Mouse (Mus musculus) intestine, postnatal 0 days (tissue): ENCODE results near the gene Camkmt. TPM values are rescaled to one million over a fixed set of nuclear protein-coding genes. Genes with fewer than 3 reads are reported as not detected.

Experiments used
- ATAC-seq: fragments of 200-750 bp; cut with Nextera tagmentation; 2 replicates; pipeline ENCODE4 v1.8.0; 2017; ENCODE audit warnings: mild to moderate bottlenecking, moderate TSS enrichment, moderate library complexity
- H3K27ac ChIP-seq: fragments of 300-500 bp; sonication (generic); 2 replicates; pipeline ENCODE4 v1.5.1; 2014; ENCODE audit warnings: mild to moderate bottlenecking, low read depth, low read length, moderate library complexity
- H3K27me3 ChIP-seq: fragments of 300-500 bp; sonication (generic); replicated peaks from 2 replicates; pipeline ENCODE4 v1.6.1; 2014; ENCODE audit warnings: low read length, mixed read lengths; ENCODE audit not compliant: control insufficient read depth, insufficient read depth
- H3K36me3 ChIP-seq: fragments of 300-500 bp; sonication (generic); 2 replicates; pipeline ENCODE4 v1.6.1; 2014; ENCODE audit warnings: mild to moderate bottlenecking, moderate library complexity; ENCODE audit not compliant: control insufficient read depth, insufficient read depth
- H3K4me1 ChIP-seq: fragments of 300-500 bp; sonication (generic); replicated peaks from 2 replicates; pipeline ENCODE4 v1.6.1; 2014; ENCODE audit warnings: antibody characterized with exemption, low read length, mixed read lengths; ENCODE audit not compliant: control insufficient read depth, insufficient read depth
- H3K4me2 ChIP-seq: fragments of 300-500 bp; sonication (generic); replicated peaks from 2 replicates; pipeline ENCODE4 v1.6.1; 2014; ENCODE audit warnings: low read depth, mild to moderate bottlenecking, moderate library complexity
- H3K4me3 ChIP-seq: fragments of 300-500 bp; sonication (generic); 2 replicates; pipeline ENCODE4 v1.5.1; 2014; ENCODE audit warnings: low read depth, low read length
- H3K9ac ChIP-seq: fragments of 300-500 bp; sonication (generic); 2 replicates; pipeline ENCODE4 v1.6.1; 2014; ENCODE audit warnings: mild to moderate bottlenecking, low read depth, low read length
- H3K9me3 ChIP-seq: fragments of 300-500 bp; sonication (generic); 2 replicates; pipeline ENCODE4 v1.6.1; 2016; ENCODE audit warnings: mixed run types; ENCODE audit not compliant: control insufficient read depth
- CTCF ChIP-seq: sonication (generic); IDR thresholded peaks from 2 replicates; pipeline ENCODE4 v1.5.1; 2016; ENCODE audit warnings: low read depth, mild to moderate bottlenecking, control low read depth, antibody characterized with exemption, moderate library complexity
- WGBS: fragments of 180-500 bp; shearing (Covaris S2); extraction: QIAGEN DNeasy Blood & Tissue Kit; methylation state at CpG from one replicate; pipeline ENCODE4 v1.1.7; 2014; 5-methylcytosine and 5-hydroxymethylcytosine counted together
- polyA plus RNA-seq: library from polyadenylated mRNA; unstranded; fragments of >200 nt; fragmentation: Nextera tagmentation; extraction: Ambion mirVana; gene quantifications from 2 replicates; pipeline ENCODE4 v1.2.1, GENCODE M21; 2015

The Camkmt gene
- polyA plus RNA-seq, 1 experiment from 2014 or later: 7.7 TPM

DNA sequence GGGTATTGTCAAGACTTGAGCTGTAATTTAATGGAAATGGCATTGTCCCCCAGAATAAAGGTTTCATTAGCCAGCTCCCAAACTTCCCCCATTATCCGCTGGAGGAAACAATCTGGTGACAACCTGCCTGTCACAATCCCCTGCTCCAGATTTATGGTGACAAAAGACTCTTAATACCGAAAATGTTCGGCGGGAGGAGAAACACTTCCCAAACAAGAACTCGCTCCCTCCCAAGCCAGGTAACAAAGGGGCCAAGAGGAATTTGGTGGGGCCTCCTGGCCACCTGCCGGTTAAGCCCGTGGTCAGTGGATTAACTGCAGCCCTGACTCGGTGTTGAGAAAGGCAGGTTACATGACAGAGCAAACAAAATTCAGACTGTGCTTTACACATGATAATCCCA is 383.5 kb downstream of the Camkmt start:
- no peak for ATAC-seq
- no peak for TF ChIP-seq CTCF

DNA sequence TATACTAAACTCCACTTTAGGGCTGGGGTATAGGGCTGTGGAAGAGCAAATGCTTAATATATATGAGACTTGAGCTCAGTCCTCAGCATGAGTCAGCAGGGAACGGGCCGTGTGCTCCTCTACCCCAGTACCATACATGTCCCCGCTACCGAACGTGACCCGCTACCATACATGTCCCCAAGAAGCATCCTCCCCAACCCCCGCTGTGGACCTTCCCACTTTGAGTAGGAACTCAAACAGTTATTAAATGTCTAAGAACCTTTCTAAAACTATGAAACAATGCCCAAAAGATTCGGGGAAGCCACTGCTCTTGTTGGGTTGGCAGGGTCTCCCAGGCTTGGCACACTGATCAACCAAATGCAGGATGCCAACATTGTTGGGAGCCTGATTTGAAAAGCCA is 390.9 kb downstream of the Camkmt start:
- no peak overlapping the region for H3K4me3 ChIP-seq
- no peak for ATAC-seq
- no peak overlapping the region for H3K4me2 ChIP-seq
- H3K4me1 ChIP-seq: no peaks in the 10 kb centered on the region; the same call in 1 of the 2 replicates
- WGBS: 87% methylated on average over 8 of the region's 8 CpGs
- H3K9ac ChIP-seq: no peak overlapping the region
- H3K36me3 ChIP-seq: no peaks in the 10 kb centered on the region
- TF ChIP-seq CTCF: no peak
- peaks cover 47% of the 10 kb centered on the region for H3K27me3 ChIP-seq
- H3K9me3 ChIP-seq: no peaks in the 10 kb centered on the region
- H3K27ac ChIP-seq: no peak overlapping the region

More for the DNA sequence above, 383.5 kb downstream of the Camkmt start:
- Histone ChIP-seq H3K4me2 (no peak overlapping the region), H3K27me3 (peaks cover 54% of the 10 kb centered on the region), H3K36me3 (no peaks in the 10 kb centered on the region), H3K9ac (no peak overlapping the region), H3K4me3 (no peak overlapping the region), H3K27ac (no peak overlapping the region), H3K4me1 (no peaks in the 10 kb centered on the region), H3K9me3 (no peaks in the 10 kb centered on the region)
- WGBS: 17% methylated on average over 8 of the region's 8 CpGs

DNA sequence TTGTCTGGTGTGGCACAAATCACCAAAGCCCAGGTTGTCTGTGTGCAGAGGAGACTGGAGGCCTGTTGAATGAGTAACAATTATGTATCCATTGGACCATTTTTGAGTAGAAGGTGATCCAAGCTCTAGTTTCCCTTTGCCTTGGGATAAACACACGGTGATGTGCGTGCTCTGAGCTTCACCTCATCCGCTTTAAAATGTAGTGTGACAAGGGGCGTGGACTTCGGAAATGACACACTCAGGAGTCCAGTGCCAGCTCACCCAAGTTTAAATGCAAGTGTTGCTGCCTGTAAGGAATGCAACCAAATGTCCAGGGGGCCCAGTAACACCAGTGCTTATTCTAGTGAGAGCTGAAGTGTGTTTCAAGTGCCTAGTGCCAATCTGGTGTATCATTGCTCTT is 392.7 kb downstream of the Camkmt start:
- Histone ChIP-seq H3K27ac (no peak overlapping the region), H3K27me3 (peaks cover 65% of the 10 kb centered on the region), H3K9ac (no peak overlapping the region), H3K4me3 (no peak overlapping the region), H3K9me3 (no peaks in the 10 kb centered on the region), H3K36me3 (no peaks in the 10 kb centered on the region), H3K4me1 (no peaks in the 10 kb centered on the region; the same call in 1 of the 2 replicates), H3K4me2 (no peak overlapping the region)
- 91% methylated on average over 5 of the region's 5 CpGs for WGBS
- no peak for ATAC-seq
- no peak for TF ChIP-seq CTCF

DNA sequence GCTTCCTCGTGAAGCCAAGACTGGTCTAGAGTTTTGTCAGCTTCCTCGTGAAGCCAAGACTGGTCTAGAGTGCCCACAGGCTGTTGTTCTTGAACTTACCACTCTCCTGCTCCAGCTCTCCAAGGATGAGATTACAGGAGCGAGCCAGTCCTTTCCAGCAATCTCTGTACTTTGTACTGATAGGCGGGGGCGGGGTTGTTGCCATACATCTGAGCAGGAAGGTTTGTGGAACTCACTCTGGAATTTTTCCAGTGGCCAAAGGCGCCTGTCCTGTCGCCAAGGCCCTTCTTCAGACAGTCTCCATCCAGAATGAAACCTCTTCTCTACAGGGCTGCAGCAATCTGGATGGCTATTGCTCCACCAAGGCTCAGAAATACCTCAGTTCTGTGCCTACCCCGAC is 393.7 kb downstream of the Camkmt start:
- H3K9me3 ChIP-seq: no peaks in the 10 kb centered on the region
- H3K27ac ChIP-seq: no peak overlapping the region
- ATAC-seq: peak; percentile 59; the same call in 1 of the 2 replicates
- H3K27me3 ChIP-seq: peaks cover 70% of the 10 kb centered on the region
- no peak overlapping the region for H3K4me3 ChIP-seq
- no peak overlapping the region for H3K9ac ChIP-seq
- WGBS: 36% methylated on average over 8 of the region's 8 CpGs
- H3K4me2 ChIP-seq: no peak overlapping the region
- no peak for TF ChIP-seq CTCF
- no peaks in the 10 kb centered on the region for H3K36me3 ChIP-seq
- H3K4me1 ChIP-seq: no peaks in the 10 kb centered on the region; the same call in 1 of the 2 replicates

DNA sequence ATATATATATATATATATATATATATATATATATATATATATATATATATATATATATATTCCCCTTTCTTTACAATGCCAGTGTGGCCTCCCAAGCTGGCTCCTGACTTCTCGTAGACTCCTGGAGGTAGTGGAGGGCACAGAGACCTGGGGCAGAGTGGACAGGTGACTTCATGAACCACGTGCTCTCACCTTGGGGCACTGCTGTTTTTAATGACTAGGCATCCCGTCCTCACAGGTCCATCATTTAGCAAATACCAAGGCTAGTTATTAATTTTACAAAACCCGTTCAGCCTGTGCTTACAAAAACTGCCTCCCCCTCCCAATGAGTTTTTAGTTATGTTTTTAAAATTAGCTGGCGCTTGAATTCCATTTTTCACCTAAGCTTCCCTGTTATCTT is 394.2 kb downstream of the Camkmt start:
- ATAC-seq: no peak
- H3K4me1 ChIP-seq: no peaks in the 10 kb centered on the region; the same call in 1 of the 2 replicates
- H3K4me2 ChIP-seq: no peak overlapping the region
- WGBS: 35% methylated on average over 5 of the region's 5 CpGs
- H3K27ac ChIP-seq: no peak overlapping the region
- no peak overlapping the region for H3K4me3 ChIP-seq
- TF ChIP-seq CTCF: no peak
- no peaks in the 10 kb centered on the region for H3K9me3 ChIP-seq
- H3K9ac ChIP-seq: no peak overlapping the region
- H3K36me3 ChIP-seq: no peaks in the 10 kb centered on the region
- H3K27me3 ChIP-seq: peaks cover 71% of the 10 kb centered on the region

DNA sequence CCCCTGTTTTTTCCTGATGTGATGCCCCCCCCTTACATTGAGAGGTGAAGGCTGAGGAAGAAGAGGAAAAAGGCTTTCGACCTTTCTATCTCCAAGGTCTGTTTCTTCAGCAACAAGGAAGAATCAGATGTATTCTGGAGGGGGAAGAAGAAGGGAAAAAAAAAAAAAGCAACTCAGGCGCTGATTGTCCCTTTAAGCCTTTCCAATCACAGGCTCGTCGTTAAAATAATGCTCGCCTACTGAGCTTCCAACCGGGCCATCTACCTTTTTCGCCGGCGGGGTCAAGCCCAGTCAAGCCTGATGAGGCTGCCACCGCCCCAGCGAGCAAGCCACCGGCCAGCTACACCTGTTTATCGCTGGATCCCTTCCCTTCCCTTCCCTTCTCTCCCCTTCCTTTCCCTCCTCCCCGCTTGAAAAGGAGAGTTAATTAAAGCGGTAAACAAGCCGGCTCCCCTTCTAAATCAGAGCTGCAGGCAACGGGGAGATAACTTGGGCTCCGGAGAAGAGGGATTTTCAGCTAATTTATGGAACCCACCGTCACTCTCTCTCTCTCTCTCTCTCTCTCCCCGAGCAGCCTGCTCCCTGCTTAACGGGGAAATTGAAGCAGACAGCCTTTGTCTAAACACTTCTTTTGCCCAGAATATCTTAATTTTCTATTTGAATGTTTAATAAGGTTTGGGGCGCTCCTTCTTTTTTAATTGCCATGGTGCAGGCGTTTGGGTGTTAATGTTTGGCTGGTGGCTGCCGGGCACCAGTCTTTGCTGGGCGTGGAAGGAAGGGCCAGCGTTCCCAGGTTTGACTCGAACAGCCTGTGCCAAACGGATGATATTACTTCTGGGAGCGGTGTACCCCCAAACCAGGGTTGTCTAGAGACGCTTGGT is 395.0 kb downstream of the Camkmt start:
- ATAC-seq: no peak
- Histone ChIP-seq H3K27me3 (peaks cover 75% of the 10 kb centered on the region), H3K9ac (no peak overlapping the region), H3K36me3 (no peaks in the 10 kb centered on the region), H3K27ac (no peak overlapping the region), H3K4me3 (0 out of 2 replicates have a peak overlapping the region, but pooled peaks have one; percentile 3), H3K4me2 (peak overlapping the region; percentile 46), H3K4me1 (no peaks in the 10 kb centered on the region; the same call in 1 of the 2 replicates), H3K9me3 (no peaks in the 10 kb centered on the region)
- no peak for TF ChIP-seq CTCF
- 6% methylated on average over 30 of the region's 30 CpGs for WGBS
